Mouse (Mus musculus) E14TG2a.4 (cell line): ENCODE data around the gene Dysf.

Source experiments
- CTCF ChIP-seq: conservative IDR thresholded peaks from 2 replicates; pipeline ENCODE4 v1.5.1; 2014; ENCODE audit warnings: low read length
- POU5F1 ChIP-seq: IDR thresholded peaks from 2 replicates; pipeline ENCODE4 v1.6.1; 2014; ENCODE audit warnings: low read length, borderline replicate concordance

DNA sequence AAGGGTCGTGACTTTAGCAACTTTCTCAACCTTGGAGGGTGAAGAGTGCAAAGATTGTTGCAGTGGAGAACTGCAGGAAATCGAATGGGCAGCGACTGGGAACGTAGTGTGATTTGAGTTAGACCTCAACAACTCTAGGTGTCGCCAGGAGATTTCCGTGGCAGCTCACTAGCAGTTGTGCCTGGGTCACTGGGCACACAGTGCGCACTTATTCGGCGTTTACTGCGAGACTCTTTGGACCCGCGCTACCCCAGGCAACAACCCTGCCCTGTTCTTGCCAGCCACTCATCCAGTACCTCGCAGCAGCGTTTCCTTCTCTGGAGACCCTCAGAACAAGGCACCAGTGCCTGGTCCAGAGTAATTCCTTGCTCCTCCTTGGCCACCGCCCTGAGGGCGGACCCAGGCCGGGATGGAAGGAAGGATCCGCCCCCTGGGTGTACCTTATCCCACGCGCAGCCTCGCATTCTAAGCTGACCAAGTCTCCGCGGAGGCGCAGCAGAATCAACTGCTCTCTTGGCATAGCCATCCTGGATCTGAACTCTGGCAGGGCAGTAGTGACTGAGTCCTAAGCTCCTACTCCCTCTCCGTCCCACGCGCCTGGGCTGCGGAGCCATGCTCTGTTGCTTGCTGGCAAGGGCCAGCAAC lies 10.6 kb downstream of the Dysf start:
- TF ChIP-seq CTCF (no peak), POU5F1 (no peak)
